Mouse (Mus musculus) T-helper 17 cell (primary cell): ENCODE results near the gene Tex29.

Experiments used
- in situ Hi-C, 2 experiments: fragments of 300-600 bp; cut with MboI, MseI; formaldehyde crosslinking; loops; 1 replicate in 1 of 2; 2 replicates in 1 of 2; pipeline ENCODE4 v1.15.1; 2025; ENCODE audit warnings: high pct_unique_total_duplicates in 2 of 2

Gene Tex29

DNA sequence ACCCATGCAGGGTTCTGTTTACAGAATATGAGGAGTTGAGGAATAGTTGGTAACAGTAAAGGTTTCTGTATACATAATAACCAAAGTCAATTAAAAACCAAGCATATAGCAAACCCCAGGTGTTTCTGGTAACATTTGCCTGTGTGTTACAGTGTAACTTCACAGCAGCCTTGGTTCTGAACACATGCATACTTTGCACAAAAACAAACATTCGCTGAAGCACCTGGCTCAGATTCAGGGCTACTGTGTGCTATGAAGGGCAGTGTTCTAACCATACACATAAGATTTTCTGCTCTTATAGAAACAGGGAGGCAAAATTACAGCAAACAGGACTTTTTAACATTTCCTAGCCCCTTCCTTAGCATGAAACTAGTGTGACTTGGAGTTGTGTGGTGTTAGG, 58.5 kb downstream of the Tex29 start:
- in situ Hi-C loops = no loop called here
